Mouse (Mus musculus) megakaryocyte progenitor cell, adult 5-6 weeks (primary cell): ENCODE results near the gene Tmem132c. TPM values are rescaled to one million over a fixed set of nuclear protein-coding genes. Genes with fewer than 3 reads are reported as not detected.
"Not testable (repeated sequence)": the region's sequence is repeated elsewhere in the genome, so short reads cannot be mapped to it uniquely, and the experiment has no call there.

Experiments
- ATAC-seq: replicated peaks from 2 replicates; pipeline ENCODE4 v1.8.0; 2016; ENCODE audit warnings: mild to moderate bottlenecking, moderate TSS enrichment, inconsistent platforms; ENCODE audit not compliant: poor library complexity
- total RNA-seq, 2 experiments: library from RNA; stranded (forward) in 1 of 2; stranded (reverse) in 1 of 2; fragments of 157-497, 149-512 nt in 1 of 2; fragments of 200-1000 nt in 1 of 2; gene quantifications; 2 replicates each; pipeline versions ENCODE4 v1.2.3 to v1.2.4; 2015 to 2017

Tmem132c gene
- total RNA-seq, 2 experiments from 2014 or later = not detected

- no peak for ATAC-seq
Observed at GRCm38 (mm10) chr5:127339016-127339435, 97.4 kb downstream of the Tmem132c start.

GRCm38 (mm10) chr5:127341158-127341557, 99.5 kb downstream of the Tmem132c start:
- 0 out of 2 replicates have a peak, but pooled peaks have one; percentile 50 for ATAC-seq

- no peak for ATAC-seq
Observed at GRCm38 (mm10) chr5:127344721-127345120, 103.1 kb downstream of the Tmem132c start.

- no peak for ATAC-seq
Observed at GRCm38 (mm10) chr5:127346364-127346763, 104.8 kb downstream of the Tmem132c start.

- ATAC-seq = no peak
Observed at GRCm38 (mm10) chr5:127347053-127347748, 105.6 kb downstream of the Tmem132c start.

- no peak for ATAC-seq
Observed at GRCm38 (mm10) chr5:127349221-127350065, 107.8 kb downstream of the Tmem132c start.

GRCm38 (mm10) chr5:127353002-127353401, 111.4 kb downstream of the Tmem132c start:
- no peak for ATAC-seq

GRCm38 (mm10) chr5:127355836-127356235, 114.2 kb downstream of the Tmem132c start:
- no peak for ATAC-seq

- ATAC-seq = not testable (repeated sequence)
Observed at GRCm38 (mm10) chr5:127357878-127358277, 116.3 kb downstream of the Tmem132c start.

GRCm38 (mm10) chr5:127361145-127361544, 119.5 kb downstream of the Tmem132c start:
- no peak for ATAC-seq

GRCm38 (mm10) chr5:127365061-127365460, 123.5 kb downstream of the Tmem132c start:
- ATAC-seq = no peak

- no peak for ATAC-seq
Observed at GRCm38 (mm10) chr5:127368191-127368590, 126.6 kb downstream of the Tmem132c start.

- ATAC-seq = no peak
Observed at GRCm38 (mm10) chr5:127369812-127370211, 128.2 kb downstream of the Tmem132c start.

- no peak for ATAC-seq
Observed at GRCm38 (mm10) chr5:127370503-127370902, 128.9 kb downstream of the Tmem132c start.

- no peak for ATAC-seq
Observed at GRCm38 (mm10) chr5:127374251-127374650, 132.6 kb downstream of the Tmem132c start.

- no peak for ATAC-seq
Observed at GRCm38 (mm10) chr5:127375654-127376053, 134.0 kb downstream of the Tmem132c start.

GRCm38 (mm10) chr5:127378521-127378920, 136.9 kb downstream of the Tmem132c start:
- ATAC-seq = no peak

- no peak for ATAC-seq
Observed at GRCm38 (mm10) chr5:127379351-127379750, 137.7 kb downstream of the Tmem132c start.

- ATAC-seq = no peak
Observed at GRCm38 (mm10) chr5:127381216-127381615, 139.6 kb downstream of the Tmem132c start.

GRCm38 (mm10) chr5:127382571-127382970, 141.0 kb downstream of the Tmem132c start:
- ATAC-seq = no peak

GRCm38 (mm10) chr5:127391187-127391586, 149.6 kb downstream of the Tmem132c start:
- ATAC-seq = no peak

- no peak for ATAC-seq
Observed at GRCm38 (mm10) chr5:127396889-127397288, 155.3 kb downstream of the Tmem132c start.
